Mouse (Mus musculus): ENCODE results near the gene Prl8a2.
A peak's percentile ranks its signal among the peaks of the same experiment; 100 is the strongest.

Prl8a2 gene

GRCm38 (mm10) chr13:27345373-27345772 is at the start of gene Prl8a2:
Prl8a2 (plus strand) TSS chr13:27345673.
- no peak for DNase-seq

- DNase-seq: no peak
Measured at GRCm38 (mm10) chr13:27312334-27313225, 32.9 kb upstream of the Prl8a2 start, which contains the start of gene Prl6a1. Prl6a1 (plus strand) TSS chr13:27312627.

GRCm38 (mm10) chr13:27334989-27335388 is 10.5 kb upstream of the Prl8a2 start:
- no peak for DNase-seq

GRCm38 (mm10) chr13:27342733-27343275 is 2.7 kb upstream of the Prl8a2 start:
- DNase-seq: peak; percentile 0

- no peak for DNase-seq
Measured at GRCm38 (mm10) chr13:27390746-27391145, 45.3 kb downstream of the Prl8a2 start, which contains the start of gene Prl2b1. Prl2b1 (minus strand) TSS chr13:27390846.

GRCm38 (mm10) chr13:27399061-27399724 is 53.7 kb downstream of the Prl8a2 start:
- DNase-seq: peak; percentile 81

All from retina, postnatal 1 day (tissue).